Mouse (Mus musculus): ENCODE results near the gene Mblac1.

- no peak for TF ChIP-seq POLR2A (IDR thresholded peaks at IDR 0.05; ENCODE audit: low read depth, low read length)
- TF ChIP-seq CTCF (conservative IDR thresholded peaks at IDR 0.05 in 1 of 2, IDR thresholded peaks at IDR 0.05 in 1 of 2; ENCODE audit: low read depth in 2 of 2, low read length in 2 of 2), result peak; percentile 48 to 63; a peak in 3 of 4 replicates
- TF ChIP-seq JUND (conservative IDR thresholded peaks at IDR 0.05; ENCODE audit: low read depth, low read length), result no peak
- no peak for TF ChIP-seq JUN (IDR thresholded peaks at IDR 0.05; ENCODE audit: insufficient read depth, low read depth, low read length)
- TF ChIP-seq MEF2A (IDR thresholded peaks at IDR 0.05; ENCODE audit: borderline replicate concordance, low read depth, low read length), result no peak
- TF ChIP-seq MAX (IDR thresholded peaks at IDR 0.05; ENCODE audit: low read length), result no peak
- TF ChIP-seq NRF1 (IDR thresholded peaks at IDR 0.05; ENCODE audit: low read depth, low read length), result no peak
- no peak for TF ChIP-seq ZC3H11A (IDR thresholded peaks at IDR 0.05; ENCODE audit: low read depth, low read length)
- TF ChIP-seq TCF12 (IDR thresholded peaks at IDR 0.05; ENCODE audit: low read depth, low read length), result no peak
Observed at GRCm38 (mm10) chr5:138228026-138228425, 33.9 kb downstream of the Mblac1 start.
